Mouse (Mus musculus) gastrocnemius, postnatal 36 days (tissue): Measurements from ENCODE around the gene Lzts3. TPM values are rescaled to one million over a fixed set of nuclear protein-coding genes. Genes with fewer than 3 reads are reported as not detected.

Experiments
- DNase-seq, 2 experiments: peaks; one replicate each; pipeline ENCODE4 v3.0.0; 2022
- intact Hi-C: fragments of 180-260 bp; cut with DNase I; formaldehyde crosslinking; loops from one replicate; pipeline ENCODE4 v1.15.1; 2025
- total RNA-seq, 2 experiments: library from RNA; stranded (reverse); gene quantifications; 2 replicates each; pipeline ENCODE4 v1.2.3; 2021

The Lzts3 gene
- total RNA-seq, 2 experiments from 2014 or later: 1.9 to 2.4 TPM

DNA sequence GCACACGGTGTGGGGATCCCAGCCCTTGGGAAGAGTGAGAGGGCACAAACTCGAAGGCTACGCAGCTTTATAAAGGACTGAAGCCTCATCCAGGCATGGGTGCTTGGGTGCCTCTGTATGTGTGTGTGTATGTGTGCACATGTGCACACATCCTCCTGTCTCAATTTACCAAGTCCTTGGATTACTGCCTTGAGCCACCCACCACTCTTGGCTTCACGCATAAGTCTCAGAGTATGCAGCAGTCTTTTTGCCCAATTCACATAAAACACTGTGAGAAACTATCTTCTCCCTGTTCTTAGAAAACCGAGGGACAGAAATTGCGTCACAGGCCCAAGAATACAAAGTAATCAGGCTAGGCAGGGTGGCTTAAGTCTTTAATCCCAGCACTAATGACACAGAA is 56.6 kb downstream of the Lzts3 start:
- intact Hi-C loops: no loop called here

DNA sequence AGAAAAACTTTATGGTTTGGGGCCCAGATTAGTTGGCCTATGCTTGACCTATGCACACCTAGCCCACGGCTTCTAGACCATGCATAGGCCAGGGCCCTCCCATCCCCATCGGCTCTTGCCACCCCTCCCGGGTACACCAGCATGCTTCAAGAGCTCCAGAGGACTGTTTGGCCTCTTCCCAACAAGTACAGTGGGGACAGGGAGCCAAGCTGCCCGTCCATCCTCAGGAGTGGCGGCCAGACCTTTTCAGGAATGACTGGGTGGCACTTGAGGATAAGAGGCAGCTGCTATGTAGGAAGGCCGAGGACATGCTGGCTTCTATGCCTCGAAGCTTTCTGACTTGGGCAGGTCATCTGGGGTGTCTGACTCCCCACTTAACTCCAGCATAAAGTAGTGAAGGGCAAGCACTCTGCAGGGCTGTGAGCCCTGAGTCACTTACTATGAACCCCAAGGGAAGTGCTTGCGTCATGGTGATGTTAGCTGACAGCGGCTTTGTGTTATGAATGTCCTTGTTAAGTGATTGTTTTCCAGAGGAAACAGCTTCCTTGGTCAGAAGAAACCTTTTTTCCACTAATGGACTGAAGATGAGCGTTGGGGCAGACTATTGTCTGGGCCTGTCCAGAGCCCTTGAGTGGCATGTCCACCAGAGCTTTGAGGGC is 58.6 kb downstream of the Lzts3 start:
- DNase-seq: no peak
- intact Hi-C loops: no loop called here

More for the DNA sequence above, 56.6 kb downstream of the Lzts3 start:
- DNase-seq: no peak

Other genes with a start within 250 kb of the Lzts3 start
- 1 to 10 TPM; 2.1 to 3.1 TPM for gene Cpxm1, start 245.2 kb downstream of the Lzts3 start, total RNA-seq
- gene Gm28372, start 237.6 kb downstream of the Lzts3 start, total RNA-seq: not detected
- not detected for gene 1700020A23Rik, start 237.5 kb downstream of the Lzts3 start, total RNA-seq
- not detected for gene Tmem239, start 236.3 kb downstream of the Lzts3 start, total RNA-seq
- 10 to 100 TPM; 14.9 to 18.7 TPM for gene Vps16, start 218.5 kb downstream of the Lzts3 start, total RNA-seq
- 1 to 10 TPM; 2.8 to 4.0 TPM for gene Pced1a, start 218.1 kb downstream of the Lzts3 start, total RNA-seq
- 10 to 100 TPM; 15.5 to 20.6 TPM for gene Ptpra, start 192.5 kb downstream of the Lzts3 start, total RNA-seq
- 10 to 100 TPM; 38.6 to 47.7 TPM for gene Mrps26, start 79.1 kb downstream of the Lzts3 start, total RNA-seq
- not detected for gene Oxt, start 66.6 kb downstream of the Lzts3 start, total RNA-seq
- not detected for gene Avp, start 60.2 kb downstream of the Lzts3 start, total RNA-seq
- 1 to 10 TPM; 4.9 to 5.2 TPM for gene Fastkd5, start 12.8 kb downstream of the Lzts3 start, total RNA-seq
- 1 to 10 TPM; 3.4 to 5.3 TPM for gene Ubox5, start 12.8 kb downstream of the Lzts3 start, total RNA-seq
- gene Ddrgk1, start 21.9 kb upstream of the Lzts3 start, total RNA-seq: 10 to 100 TPM; 82.3 to 96.2 TPM
- gene Itpa, start 24.8 kb upstream of the Lzts3 start, total RNA-seq: 10 to 100 TPM; 10.8 to 13.2 TPM
- under 1 TPM in 1 of 2 experiments, not detected in 1; 0.12 TPM for gene Slc4a11, start 54.7 kb upstream of the Lzts3 start, total RNA-seq